Mouse (Mus musculus): ENCODE measurements around the gene Zswim5.

DNA sequence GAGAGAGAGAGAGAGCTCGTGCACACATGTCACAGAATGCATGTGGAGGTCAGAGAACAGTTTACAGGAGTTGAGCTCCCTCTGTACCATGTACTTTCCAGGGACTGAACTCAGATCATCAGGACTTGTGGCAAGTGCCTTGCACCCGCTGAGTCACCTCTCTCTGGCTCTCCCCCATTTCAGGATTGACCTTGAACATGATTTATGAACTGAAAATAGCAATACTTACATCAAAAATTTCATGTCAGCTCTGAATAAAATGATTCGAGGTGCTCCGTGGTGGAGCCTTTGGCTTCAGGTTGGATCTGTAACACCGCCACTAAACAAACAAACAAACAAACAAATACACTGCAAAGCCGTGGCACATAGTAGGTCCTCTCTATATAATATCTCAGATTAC is 36.3 kb upstream of the Zswim5 start:
- no peak for TF ChIP-seq CTCF (IDR thresholded peaks at IDR 0.05; ENCODE audit: extremely low read depth, insufficient read depth, low read length)
- TF ChIP-seq POLR2A (IDR thresholded peaks at IDR 0.05; ENCODE audit: extremely low read depth, insufficient read depth, low read length), result no peak
